Mouse (Mus musculus): ENCODE measurements around the gene Zfp330. TPM values are rescaled to one million over a fixed set of nuclear protein-coding genes. Genes with fewer than 3 reads are reported as not detected.
A peak's percentile ranks its signal among the peaks of the same experiment; 100 is the strongest.

Gene Zfp330
- polyA plus RNA-seq, 1 experiment from 2014 or later: 66.6 TPM

DNA sequence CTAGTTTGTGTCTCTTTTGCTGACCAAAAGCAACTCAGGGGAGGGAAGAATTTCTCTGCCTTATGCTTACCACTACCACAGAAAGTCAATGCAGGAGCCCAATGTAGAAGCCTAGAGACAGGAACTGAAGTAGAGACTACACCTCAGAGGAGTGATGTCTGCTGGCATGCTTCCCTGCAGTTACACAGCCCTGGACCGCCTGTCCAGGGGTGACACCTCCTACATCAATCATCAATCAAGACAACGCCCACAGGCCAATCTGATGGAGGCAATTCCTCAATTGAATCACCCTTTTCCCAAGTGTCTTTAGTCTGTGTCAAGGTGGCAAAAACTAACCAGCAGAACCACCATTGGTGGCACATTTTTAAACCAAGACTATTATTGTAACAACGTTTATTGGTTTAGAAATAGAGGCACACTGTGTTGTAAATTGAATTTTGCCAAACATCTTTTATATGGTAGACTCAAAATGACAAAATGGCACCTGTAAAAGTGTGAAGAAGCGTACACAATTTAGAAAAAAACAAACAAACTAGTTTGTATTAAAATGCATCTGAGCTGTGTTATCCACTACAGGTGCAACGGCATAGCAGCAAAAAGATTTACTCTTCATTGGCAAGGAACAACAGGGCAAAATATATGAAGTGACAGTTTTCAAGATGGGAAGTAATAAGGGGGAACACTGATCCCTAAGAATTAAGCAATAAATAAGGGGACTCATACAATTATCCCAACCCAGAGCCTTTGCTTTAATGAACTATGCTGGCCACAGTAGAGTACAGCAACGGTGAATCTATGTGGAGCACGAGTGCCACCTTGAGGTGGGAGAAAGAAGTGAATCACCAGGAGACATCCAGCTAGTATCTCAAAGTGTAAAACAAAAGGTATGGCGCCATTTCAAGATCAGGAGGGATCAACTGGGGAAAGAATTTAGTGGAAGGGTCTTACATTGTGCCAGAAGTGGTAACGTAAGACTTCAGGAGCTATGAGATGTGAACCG, 29.8 kb downstream of the Zfp330 start:
- Histone ChIP-seq H3K9ac (ENCODE audit: low read length) (no peak overlapping the region), H3K9me3 (ENCODE audit: control insufficient read depth, low read length) (peaks cover 3% of the 10 kb centered on the region; the same call in 1 of the 2 replicates), H3K27ac (ENCODE audit: low read length) (no peak overlapping the region), H3K27me3 (ENCODE audit: control insufficient read depth, insufficient read depth, low read depth, low read length) (no peaks in the 10 kb centered on the region), H3K4me1 (replicated peaks; ENCODE audit: control insufficient read depth, insufficient read depth, low read length) (no peaks in the 10 kb centered on the region), H3K4me2 (ENCODE audit: low read depth, low read length) (no peak overlapping the region), H3K36me3 (ENCODE audit: control insufficient read depth, insufficient read depth, low read length) (no peaks in the 10 kb centered on the region), H3K4me3 (ENCODE audit: low read length) (no peak overlapping the region)
- WGBS: 38% methylated on average over 10 of the region's 10 CpGs
- peak; percentile 57; the same call in 1 of the 2 replicates for ATAC-seq (ENCODE audit: low read depth)

Other genes with a start within 250 kb of the Zfp330 start
- 1.5 and 1.8 TPM in 2 replicates for gene Rnf150, start 89.2 kb upstream of the Zfp330 start, polyA plus RNA-seq (2015; fragmentation: Nextera tagmentation; extraction: Ambion mirVana)

Measured in lung, embryonic 16.5 days (tissue).